Mouse (Mus musculus) skeletal muscle tissue, postnatal 0 days (tissue): Measurements from ENCODE around the gene Krt5. TPM values are rescaled to one million over a fixed set of nuclear protein-coding genes. Genes with fewer than 3 reads are reported as not detected.

ENCODE experiments used
- microRNA-seq, 2 experiments: library from miRNA; unstranded; fragments of <30 nt; microRNA quantifications; one replicate each; pipeline ENCODE4; 2016
- polyA plus RNA-seq: library from polyadenylated mRNA; unstranded; fragments of >200 nt; fragmentation: Nextera tagmentation; extraction: Ambion mirVana; gene quantifications from 2 replicates; pipeline ENCODE4 v1.2.1, GENCODE M21; 2015

The Krt5 gene
- polyA plus RNA-seq = 40.5 TPM in 1 of 2 replicates, not detected in the other

GRCm38 (mm10) chr15:101712720-101713119 lies at the start of gene Krt5:
Gene Krt5 (minus strand): TSS chr15:101712898.

GRCm38 (mm10) chr15:101742711-101743110 lies 30.0 kb upstream of the Krt5 start, which contains the start of gene Krt71:
Gene Krt71 (minus strand): TSS chr15:101743109.

GRCm38 (mm10) chr15:101694207-101694606 lies 18.5 kb downstream of the Krt5 start, which contains the start of gene Krt6a:
Gene Krt6a (minus strand): TSS chr15:101694307.

GRCm38 (mm10) chr15:101680187-101680586 lies 32.5 kb downstream of the Krt5 start, which contains the start of gene Krt6b:
Gene Krt6b (minus strand): TSS chr15:101680287.

Small RNAs within 50 kb of the gene (microRNA-seq; reads per million reads assigned to microRNA genes)
- 0 reads per million in 2 experiments for gene Gm44323
- 0 reads per million in 2 experiments for gene Gm44342
- gene Gm44383 = 0 reads per million in 2 experiments

Other genes with a start within 250 kb of the Krt5 start
- gene Krt81, start 249.1 kb downstream of the Krt5 start, polyA plus RNA-seq = not detected in 2 replicates
- not detected in 2 replicates for gene Krt86, start 239.4 kb downstream of the Krt5 start, polyA plus RNA-seq
- gene Krt83, start 221.4 kb downstream of the Krt5 start, polyA plus RNA-seq = not detected in 2 replicates
- gene Gm49425, start 195.6 kb downstream of the Krt5 start, polyA plus RNA-seq = not detected in 2 replicates
- gene Krt84, start 180.1 kb downstream of the Krt5 start, polyA plus RNA-seq = not detected in 2 replicates
- gene Krt82, start 162.2 kb downstream of the Krt5 start, polyA plus RNA-seq = not detected in 2 replicates
- not detected in 2 replicates for gene Krt90, start 149.9 kb downstream of the Krt5 start, polyA plus RNA-seq
- gene Krt75, start 139.0 kb downstream of the Krt5 start, polyA plus RNA-seq = not detected in 2 replicates
- gene Gm5414, start 84.7 kb downstream of the Krt5 start, polyA plus RNA-seq = not detected in 2 replicates
- not detected in 2 replicates for gene Gm5478, start 65.5 kb downstream of the Krt5 start, polyA plus RNA-seq
- gene Krt6b, start 32.6 kb downstream of the Krt5 start, polyA plus RNA-seq = not detected in 2 replicates
- not detected in 2 replicates for gene Krt6a, start 18.6 kb downstream of the Krt5 start, polyA plus RNA-seq
- not detected in 2 replicates for gene Krt71, start 30.2 kb upstream of the Krt5 start, polyA plus RNA-seq
- not detected in 2 replicates for gene Krt72, start 73.6 kb upstream of the Krt5 start, polyA plus RNA-seq
- gene Krt73, start 89.4 kb upstream of the Krt5 start, polyA plus RNA-seq = not detected in 2 replicates
- gene Krt2, start 105.3 kb upstream of the Krt5 start, polyA plus RNA-seq = not detected in 2 replicates
- gene Krt1, start 137.9 kb upstream of the Krt5 start, polyA plus RNA-seq = 0.32 and 192 TPM in 2 replicates
- gene Krt77, start 156.8 kb upstream of the Krt5 start, polyA plus RNA-seq = 0.88 TPM in 1 of 2 replicates, not detected in the other
- not detected in 2 replicates for gene Krt76, start 180.0 kb upstream of the Krt5 start, polyA plus RNA-seq
- 0.51 and 0.82 TPM in 2 replicates for gene Krt4, start 211.8 kb upstream of the Krt5 start, polyA plus RNA-seq
- gene Krt79, start 227.4 kb upstream of the Krt5 start, polyA plus RNA-seq = 2.4 TPM in 1 of 2 replicates, not detected in the other
- 2.5 TPM in 1 of 2 replicates, not detected in the other for gene Krt78, start 241.4 kb upstream of the Krt5 start, polyA plus RNA-seq